Mouse (Mus musculus) intestine, postnatal 0 days (tissue): ENCODE measurements around the gene Pou2f2. TPM values are rescaled to one million over a fixed set of nuclear protein-coding genes. Genes with fewer than 3 reads are reported as not detected.

ENCODE experiments used
- ATAC-seq: fragments of 200-750 bp; cut with Nextera tagmentation; 2 replicates; pipeline ENCODE4 v1.8.0; 2017; ENCODE audit warnings: mild to moderate bottlenecking, moderate TSS enrichment, moderate library complexity
- H3K27ac ChIP-seq: fragments of 300-500 bp; sonication (generic); 2 replicates; pipeline ENCODE4 v1.5.1; 2014; ENCODE audit warnings: mild to moderate bottlenecking, low read depth, low read length, moderate library complexity
- H3K27me3 ChIP-seq: fragments of 300-500 bp; sonication (generic); replicated peaks from 2 replicates; pipeline ENCODE4 v1.6.1; 2014; ENCODE audit warnings: low read length, mixed read lengths; ENCODE audit not compliant: control insufficient read depth, insufficient read depth
- H3K36me3 ChIP-seq: fragments of 300-500 bp; sonication (generic); 2 replicates; pipeline ENCODE4 v1.6.1; 2014; ENCODE audit warnings: mild to moderate bottlenecking, moderate library complexity; ENCODE audit not compliant: control insufficient read depth, insufficient read depth
- H3K4me1 ChIP-seq: fragments of 300-500 bp; sonication (generic); replicated peaks from 2 replicates; pipeline ENCODE4 v1.6.1; 2014; ENCODE audit warnings: antibody characterized with exemption, low read length, mixed read lengths; ENCODE audit not compliant: control insufficient read depth, insufficient read depth
- H3K4me2 ChIP-seq: fragments of 300-500 bp; sonication (generic); replicated peaks from 2 replicates; pipeline ENCODE4 v1.6.1; 2014; ENCODE audit warnings: low read depth, mild to moderate bottlenecking, moderate library complexity
- H3K4me3 ChIP-seq: fragments of 300-500 bp; sonication (generic); 2 replicates; pipeline ENCODE4 v1.5.1; 2014; ENCODE audit warnings: low read depth, low read length
- H3K9ac ChIP-seq: fragments of 300-500 bp; sonication (generic); 2 replicates; pipeline ENCODE4 v1.6.1; 2014; ENCODE audit warnings: mild to moderate bottlenecking, low read depth, low read length
- H3K9me3 ChIP-seq: fragments of 300-500 bp; sonication (generic); 2 replicates; pipeline ENCODE4 v1.6.1; 2016; ENCODE audit warnings: mixed run types; ENCODE audit not compliant: control insufficient read depth
- CTCF ChIP-seq: sonication (generic); IDR thresholded peaks from 2 replicates; pipeline ENCODE4 v1.5.1; 2016; ENCODE audit warnings: low read depth, mild to moderate bottlenecking, control low read depth, antibody characterized with exemption, moderate library complexity
- WGBS: fragments of 180-500 bp; shearing (Covaris S2); extraction: QIAGEN DNeasy Blood & Tissue Kit; methylation state at CpG from one replicate; pipeline ENCODE4 v1.1.7; 2014; 5-methylcytosine and 5-hydroxymethylcytosine counted together
- polyA plus RNA-seq: library from polyadenylated mRNA; unstranded; fragments of >200 nt; fragmentation: Nextera tagmentation; extraction: Ambion mirVana; gene quantifications from 2 replicates; pipeline ENCODE4 v1.2.1, GENCODE M21; 2015

Gene Pou2f2
- polyA plus RNA-seq, result 0.53 and 0.72 TPM in 2 replicates

- no peak within 1 kb of the TSS for H3K27ac ChIP-seq
- no peaks in the 10 kb centered on the region for H3K9me3 ChIP-seq
- no peaks in the 10 kb centered on the region for H3K36me3 ChIP-seq
- peak; percentile 59 for TF ChIP-seq CTCF
- 1% methylated on average over 45 of the region's 56 CpGs for WGBS
- ATAC-seq, result peak; percentile 55; the same call in 1 of the 2 replicates
- H3K4me3 ChIP-seq, result peak within 1 kb of the TSS; percentile 42
- H3K27me3 ChIP-seq, result peaks cover 74% of the 10 kb centered on the region
- peak within 1 kb of the TSS; percentile 74 for H3K4me2 ChIP-seq
- H3K9ac ChIP-seq, result no peak within 1 kb of the TSS
- H3K4me1 ChIP-seq, result no peaks in the 10 kb centered on the region
Measured at GRCm38 (mm10) chr7:25179606-25180161, at the start of gene Pou2f2. Gene Pou2f2 (minus strand): TSS chr7:25179726.

- Histone ChIP-seq H3K27me3 (no peaks in the 10 kb centered on the region), H3K4me2 (no peak overlapping the region), H3K4me1 (no peaks in the 10 kb centered on the region), H3K9ac (no peak overlapping the region), H3K36me3 (peaks cover 86% of the 10 kb centered on the region), H3K27ac (no peak overlapping the region), H3K4me3 (no peak overlapping the region), H3K9me3 (no peaks in the 10 kb centered on the region)
- WGBS, result 72% methylated on average over 1 of the region's 1 CpGs
- TF ChIP-seq CTCF, result no peak
- ATAC-seq, result no peak
Measured at GRCm38 (mm10) chr7:25227523-25228300, 48.2 kb upstream of the Pou2f2 start.

- no peak for ATAC-seq
Measured at GRCm38 (mm10) chr7:25222275-25222967, 42.9 kb upstream of the Pou2f2 start.

GRCm38 (mm10) chr7:25221102-25221883 is 41.8 kb upstream of the Pou2f2 start, which contains the start of gene Zfp526:
Gene Zfp526 (plus strand): TSS chr7:25221425.
- H3K4me1 ChIP-seq, result peaks cover 13% of the 10 kb centered on the region
- under 1% methylated on average over 45 of the region's 45 CpGs for WGBS
- ATAC-seq, result peak; percentile 85
- H3K9ac ChIP-seq, result peak within 1 kb of the TSS; percentile 66
- H3K27me3 ChIP-seq, result no peaks in the 10 kb centered on the region
- TF ChIP-seq CTCF, result peak; percentile 50
- H3K4me3 ChIP-seq, result peak within 1 kb of the TSS; percentile 76
- no peaks in the 10 kb centered on the region for H3K9me3 ChIP-seq
- peak within 1 kb of the TSS; percentile 90 for H3K4me2 ChIP-seq
- peaks cover 25% of the 10 kb centered on the region for H3K36me3 ChIP-seq
- H3K27ac ChIP-seq, result peak within 1 kb of the TSS; percentile 46

More at GRCm38 (mm10) chr7:25222275-25222967, 42.9 kb upstream of the Pou2f2 start:
- H3K4me1 ChIP-seq, result peaks cover 13% of the 10 kb centered on the region
- H3K9me3 ChIP-seq, result no peaks in the 10 kb centered on the region
- peaks cover 35% of the 10 kb centered on the region for H3K36me3 ChIP-seq
- 80% methylated on average over 10 of the region's 10 CpGs for WGBS
- peak overlapping the region; percentile 90 for H3K4me2 ChIP-seq
- H3K27me3 ChIP-seq, result no peaks in the 10 kb centered on the region
- TF ChIP-seq CTCF, result no peak
- no peak overlapping the region for H3K9ac ChIP-seq
- H3K27ac ChIP-seq, result no peak overlapping the region
- H3K4me3 ChIP-seq, result peak overlapping the region; percentile 76; the same call in 1 of the 2 replicates

GRCm38 (mm10) chr7:25220457-25221101 is 41.1 kb upstream of the Pou2f2 start, which contains the start of gene Dedd2:
Gene Dedd2 (minus strand): TSS chr7:25220615.
- Histone ChIP-seq H3K27me3 (no peaks in the 10 kb centered on the region), H3K36me3 (peaks cover 20% of the 10 kb centered on the region), H3K27ac (peak within 1 kb of the TSS; percentile 89), H3K4me1 (peaks cover 13% of the 10 kb centered on the region), H3K4me2 (peak within 1 kb of the TSS; percentile 90), H3K9me3 (no peaks in the 10 kb centered on the region), H3K4me3 (peak within 1 kb of the TSS; percentile 76), H3K9ac (peak within 1 kb of the TSS; percentile 74)
- 4% methylated on average over 20 of the region's 20 CpGs for WGBS
- TF ChIP-seq CTCF, result no peak
- no peak for ATAC-seq
